ENCODE assay signal across 8 mouse cellular contexts in genomic region chr3:141465104-141465705, GRCm38 (mm10). TPM values are rescaled to one million over a fixed set of nuclear protein-coding genes. Genes with fewer than 3 reads are reported as not detected.
A peak's percentile ranks its signal among the peaks of the same experiment; 100 is the strongest.
DNase-seq lines count a peak whose midpoint lies in the region; ATAC-seq lines count a peak whose summit lies in the region.

Gene Unc5c (plus strand): TSS chr3:141465216.

- H3K27me3 ChIP-seq in forebrain, embryonic 13.5 days: peaks cover 45% of the 10 kb centered on the region
- H3K27me3 ChIP-seq in liver, embryonic 16.5 days (ENCODE audit: control insufficient read depth, insufficient read depth, low read depth, low read length): peaks cover 30% of the 10 kb centered on the region
- peaks cover 22% of the 10 kb centered on the region for H3K27me3 ChIP-seq in neural tube, embryonic 13.5 days

- peak within 1 kb of the TSS; percentile 77 for H3K4me3 ChIP-seq in forebrain, embryonic 13.5 days
- H3K4me3 ChIP-seq in liver, embryonic 16.5 days (ENCODE audit: low read depth, low read length): peak within 1 kb of the TSS; percentile 51
- peak within 1 kb of the TSS; percentile 78 for H3K4me3 ChIP-seq in neural tube, embryonic 13.5 days

- intact Hi-C loops in heart, postnatal 10 days (cut with DNase I): loop anchor here (5.0 kb wide), 1 partner anchor 367 kb away; no protein-coding TSS in a partner anchor

- under 1% methylated on average over 54 of the region's 61 CpGs for WGBS in forebrain, embryonic 13.5 days
- 1% methylated on average over 47 of the region's 61 CpGs for WGBS in liver, embryonic 16.5 days (ENCODE audit: insufficient replicate concordance)
- WGBS in neural tube, embryonic 13.5 days: under 1% methylated on average over 58 of the region's 61 CpGs

- H3K4me2 ChIP-seq in forebrain, embryonic 13.5 days: peak within 1 kb of the TSS; percentile 91
- H3K4me2 ChIP-seq in liver, embryonic 16.5 days (ENCODE audit: low read depth, low read length): peak within 1 kb of the TSS; percentile 53
- peak within 1 kb of the TSS; percentile 83 for H3K4me2 ChIP-seq in neural tube, embryonic 13.5 days

- H3K4me1 ChIP-seq in forebrain, embryonic 13.5 days: peaks cover 17% of the 10 kb centered on the region
- H3K4me1 ChIP-seq in liver, embryonic 16.5 days (ENCODE audit: control insufficient read depth, low read depth, low read length): no peaks in the 10 kb centered on the region
- H3K4me1 ChIP-seq in neural tube, embryonic 13.5 days (replicated peaks): peaks cover 53% of the 10 kb centered on the region

- peak; percentile 96 for DNase-seq in Muller cell, postnatal 12 days (ENCODE audit: inconsistent ontology term)
- DNase-seq in cerebellum, adult 11-12 months: peak; percentile 95
- peak; percentile 69 to 74 for DNase-seq in heart, postnatal 10 days
- DNase-seq in kidney, postnatal 36 days: peak; percentile 86
- peak; percentile 32 to 68 for DNase-seq in urinary bladder, postnatal 36 days (ENCODE audit: low spot score in 2 of 2)

- no peaks in the 10 kb centered on the region for H3K9me3 ChIP-seq in forebrain, embryonic 13.5 days (replicated peaks)
- H3K9me3 ChIP-seq in liver, embryonic 16.5 days (replicated peaks; ENCODE audit: control insufficient read depth, low read length): no peaks in the 10 kb centered on the region
- H3K9me3 ChIP-seq in neural tube, embryonic 13.5 days: no peaks in the 10 kb centered on the region

- H3K27ac ChIP-seq in forebrain, embryonic 13.5 days: peak within 1 kb of the TSS; percentile 81
- no peak within 1 kb of the TSS for H3K27ac ChIP-seq in liver, embryonic 16.5 days (ENCODE audit: low read length)
- H3K27ac ChIP-seq in neural tube, embryonic 13.5 days (replicated peaks): peak within 1 kb of the TSS; percentile 96

- peak within 1 kb of the TSS; percentile 79 for H3K9ac ChIP-seq in forebrain, embryonic 13.5 days
- no peak within 1 kb of the TSS for H3K9ac ChIP-seq in liver, embryonic 16.5 days (ENCODE audit: low read depth, low read length)
- H3K9ac ChIP-seq in neural tube, embryonic 13.5 days: peak within 1 kb of the TSS; percentile 88

- ATAC-seq in forebrain, embryonic 13.5 days: peak; percentile 90
- ATAC-seq in liver, embryonic 16.5 days (ENCODE audit: low read depth): peak; percentile 37; the same call in 1 of the 2 replicates
- ATAC-seq in neural tube, embryonic 13.5 days (ENCODE audit: low read depth): peak; percentile 91

- no peaks in the 10 kb centered on the region for H3K36me3 ChIP-seq in forebrain, embryonic 13.5 days (ENCODE audit: poor library complexity, severe bottlenecking)
- H3K36me3 ChIP-seq in liver, embryonic 16.5 days (ENCODE audit: control insufficient read depth, insufficient read depth): no peaks in the 10 kb centered on the region
- H3K36me3 ChIP-seq in neural tube, embryonic 13.5 days: no peaks in the 10 kb centered on the region

RNA-seq across cellular contexts. Expression of gene Unc5c, which starts in this region (rescaled TPM):
- polyA plus RNA-seq in forebrain, embryonic 13.5 days (2015; fragmentation: Nextera tagmentation; extraction: Ambion mirVana): 7.6 and 9.5 TPM in 2 replicates
- total RNA-seq in heart, postnatal 10 days (2021): under 1 TPM; 0.47 to 0.79 TPM
- 0.05 and 0.18 TPM in 2 replicates for polyA plus RNA-seq in liver, embryonic 16.5 days (2015; fragmentation: Nextera tagmentation; extraction: Ambion mirVana)
- 18.8 and 19.0 TPM in 2 replicates for polyA plus RNA-seq in neural tube, embryonic 13.5 days (2015; fragmentation: Nextera tagmentation; extraction: Ambion mirVana)

Comparison
In these comparisons a context has a peak if more than half of its experiments do, and no peak if none do; other contexts are left out.
1. Peak in DNase-seq in heart, postnatal 10 days; RNA of the gene not detected or under 1 TPM.
2. Peak in ATAC-seq, H3K4me3 ChIP-seq and H3K4me2 ChIP-seq in liver, embryonic 16.5 days; RNA of the gene not detected or under 1 TPM.
3. ATAC-seq: peak in every context shown above with its lines; median percentile 91 in neural tube, embryonic 13.5 days; 90 in forebrain, embryonic 13.5 days; 37 in liver, embryonic 16.5 days.